Mouse (Mus musculus): ENCODE measurements around the gene Lrrc58.

DNA sequence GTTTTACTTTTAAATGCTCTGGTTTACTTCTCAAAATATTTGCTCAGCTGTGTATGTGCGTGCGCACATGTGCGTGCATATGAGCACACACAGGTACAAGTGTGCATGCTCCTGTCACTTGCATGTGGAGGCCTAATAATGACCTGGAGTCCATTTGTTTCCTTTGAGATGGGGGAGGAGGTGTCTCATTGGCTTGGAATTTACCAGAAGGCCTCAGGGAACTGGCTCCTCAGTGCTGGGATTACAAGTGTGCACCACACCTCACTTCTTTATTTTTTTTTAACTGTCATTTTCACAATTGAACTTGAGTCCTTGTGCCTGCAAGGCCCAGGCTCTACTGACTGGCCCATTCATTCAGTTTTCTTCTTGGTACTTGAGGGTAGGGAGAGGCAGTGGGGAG is 9.2 kb downstream of the Lrrc58 start:
- TF ChIP-seq CTCF (IDR thresholded peaks at IDR 0.05; ENCODE audit: borderline replicate concordance, insufficient read depth, low read depth, low read length) (no peak), POLR2A (IDR thresholded peaks at IDR 0.05; ENCODE audit: borderline replicate concordance, insufficient read depth, low read length) (no peak)
